Mouse (Mus musculus) small intestine, adult 2 months (tissue): Measurements from ENCODE around the gene Fam187b. TPM values are rescaled to one million over a fixed set of nuclear protein-coding genes. Genes with fewer than 3 reads are reported as not detected.
A peak's percentile ranks its signal among the peaks of the same experiment; 100 is the strongest.

Source experiments
- H3K27ac ChIP-seq: fragments of 200-500 bp; 2 replicates; pipeline ENCODE4 v1.5.1; 2012; ENCODE audit warnings: low read depth, low read length, control low read depth, inconsistent platforms; ENCODE audit not compliant: insufficient read depth
- H3K27me3 ChIP-seq: fragments of 200-500 bp; 2 replicates; pipeline ENCODE4 v1.6.1; 2012; ENCODE audit warnings: mild to moderate bottlenecking, moderate library complexity, low read length, inconsistent platforms; ENCODE audit not compliant: control insufficient read depth, insufficient read depth
- H3K36me3 ChIP-seq: fragments of 200-500 bp; 2 replicates; pipeline ENCODE4 v1.6.1; 2012; ENCODE audit warnings: mild to moderate bottlenecking, low read length, control low read depth, inconsistent platforms; ENCODE audit not compliant: control insufficient read depth, insufficient read depth
- H3K4me1 ChIP-seq: fragments of 200-500 bp; 2 replicates; pipeline ENCODE4 v1.6.1; 2012; ENCODE audit warnings: low read length, inconsistent platforms, mixed read lengths; ENCODE audit not compliant: control insufficient read depth, insufficient read depth, insufficient read length
- H3K4me3 ChIP-seq: fragments of 200-500 bp; 2 replicates; pipeline ENCODE4 v1.5.1; 2012; ENCODE audit warnings: low read depth, mild to moderate bottlenecking, control low read depth, inconsistent platforms, low read length, moderate library complexity
- CTCF ChIP-seq: fragments of 200-500 bp; IDR thresholded peaks from 2 replicates; pipeline ENCODE4 v1.5.1; 2012; ENCODE audit warnings: low read depth, mild to moderate bottlenecking, control low read depth, inconsistent platforms, low read length, moderate library complexity, mixed read lengths; ENCODE audit not compliant: insufficient replicate concordance, insufficient read length; ENCODE audit errors: extremely low read depth
- POLR2A ChIP-seq: fragments of 200-500 bp; IDR thresholded peaks from 2 replicates; pipeline ENCODE4 v1.6.1; 2012; ENCODE audit warnings: low read depth, mild to moderate bottlenecking, control low read depth, inconsistent platforms, low read length, moderate library complexity
- WGBS: fragments of 180-500 bp; shearing (Covaris S2); methylation state at CpG from one replicate; pipeline ENCODE4 v1.1.7; 2018; 5-methylcytosine and 5-hydroxymethylcytosine counted together
- polyA plus RNA-seq: library from polyadenylated mRNA; depleted of rRNA; stranded (reverse); fragments of >200 nt; gene quantifications from 2 replicates; pipeline ENCODE4 v1.2.3, GENCODE M21; 2012

Fam187b gene
- polyA plus RNA-seq, 1 experiment, result 9.8 TPM

GRCm38 (mm10) chr7:30962862-30963261 is 10.7 kb upstream of the Fam187b start:
- H3K4me3 ChIP-seq, result no peak overlapping the region
- TF ChIP-seq CTCF (no peak), POLR2A (no peak)
- H3K4me1 ChIP-seq, result peaks cover 7% of the 10 kb centered on the region
- no peak overlapping the region for H3K27ac ChIP-seq
- peaks cover 59% of the 10 kb centered on the region for H3K36me3 ChIP-seq
- no peaks in the 10 kb centered on the region for H3K27me3 ChIP-seq
- 92% methylated on average over 5 of the region's 5 CpGs for WGBS

GRCm38 (mm10) chr7:30964366-30964765 is 9.2 kb upstream of the Fam187b start:
- 84% methylated on average over 7 of the region's 7 CpGs for WGBS
- no peak overlapping the region for H3K4me3 ChIP-seq
- no peak overlapping the region for H3K27ac ChIP-seq
- H3K36me3 ChIP-seq, result peaks cover 49% of the 10 kb centered on the region
- TF ChIP-seq POLR2A (no peak), CTCF (no peak)
- H3K27me3 ChIP-seq, result no peaks in the 10 kb centered on the region
- H3K4me1 ChIP-seq, result peaks cover 3% of the 10 kb centered on the region; the same call in 1 of the 2 replicates

- TF ChIP-seq POLR2A (no peak), CTCF (no peak)
- Histone ChIP-seq H3K4me1 (peaks cover 3% of the 10 kb centered on the region; the same call in 1 of the 2 replicates), H3K27ac (no peak overlapping the region), H3K27me3 (no peaks in the 10 kb centered on the region), H3K36me3 (peaks cover 50% of the 10 kb centered on the region), H3K4me3 (no peak overlapping the region)
- 88% methylated on average over 14 of the region's 14 CpGs for WGBS
These were observed 7.9 kb upstream of the Fam187b start for GRCm38 (mm10) chr7:30965677-30966076.

- H3K27ac ChIP-seq, result no peak overlapping the region
- 75% methylated on average over 3 of the region's 3 CpGs for WGBS
- H3K27me3 ChIP-seq, result no peaks in the 10 kb centered on the region
- H3K36me3 ChIP-seq, result peaks cover 48% of the 10 kb centered on the region
- peaks cover 3% of the 10 kb centered on the region for H3K4me1 ChIP-seq
- H3K4me3 ChIP-seq, result no peak overlapping the region
- TF ChIP-seq CTCF (no peak), POLR2A (no peak)
These were observed 6.9 kb upstream of the Fam187b start for GRCm38 (mm10) chr7:30966657-30967056.

- Histone ChIP-seq H3K4me3 (no peak overlapping the region), H3K27ac (no peak overlapping the region), H3K27me3 (no peaks in the 10 kb centered on the region), H3K4me1 (peaks cover 6% of the 10 kb centered on the region), H3K36me3 (peaks cover 40% of the 10 kb centered on the region)
- no peak for TF ChIP-seq POLR2A
- no peak for TF ChIP-seq CTCF
- WGBS, result 84% methylated on average over 8 of the region's 8 CpGs
These were observed 5.0 kb upstream of the Fam187b start for GRCm38 (mm10) chr7:30968611-30969010.

- Histone ChIP-seq H3K4me3 (no peak overlapping the region), H3K27ac (no peak overlapping the region), H3K4me1 (peaks cover 6% of the 10 kb centered on the region), H3K36me3 (peaks cover 39% of the 10 kb centered on the region), H3K27me3 (no peaks in the 10 kb centered on the region)
- 83% methylated on average over 4 of the region's 4 CpGs for WGBS
- TF ChIP-seq POLR2A (no peak), CTCF (no peak)
These were observed 4.4 kb upstream of the Fam187b start for GRCm38 (mm10) chr7:30969174-30969573.

- TF ChIP-seq POLR2A (no peak), CTCF (no peak)
- Histone ChIP-seq H3K4me3 (peak overlapping the region; percentile 51), H3K36me3 (peaks cover 25% of the 10 kb centered on the region), H3K4me1 (peaks cover 9% of the 10 kb centered on the region), H3K27ac (peak overlapping the region; percentile 22), H3K27me3 (no peaks in the 10 kb centered on the region)
- 48% methylated on average over 15 of the region's 15 CpGs for WGBS
These were observed 1.7 kb upstream of the Fam187b start for GRCm38 (mm10) chr7:30971901-30972300.
